Mouse (Mus musculus): Measurements from ENCODE around the gene Lekr1. TPM values are rescaled to one million over a fixed set of nuclear protein-coding genes. Genes with fewer than 3 reads are reported as not detected.

Lekr1 gene
- polyA plus RNA-seq, 1 experiment: 0.32 TPM

GRCm38 (mm10) chr3:65855521-65855920 is 189.5 kb downstream of the Lekr1 start:
- H3K27ac ChIP-seq (ENCODE audit: insufficient read depth, low read depth, low read length): no peak overlapping the region
- H3K4me1 ChIP-seq (ENCODE audit: control insufficient read depth, insufficient read depth, insufficient read length, low read length): peaks cover 2% of the 10 kb centered on the region; the same call in 1 of the 2 replicates
- no peak overlapping the region for H3K4me3 ChIP-seq (ENCODE audit: low read depth, low read length)
- no peaks in the 10 kb centered on the region for H3K27me3 ChIP-seq (ENCODE audit: control insufficient read depth, insufficient read depth, low read length)
- 91% methylated on average over 5 of the region's 5 CpGs for WGBS
- TF ChIP-seq POLR2A (IDR thresholded peaks at IDR 0.05; ENCODE audit: low read depth, low read length) (no peak), CTCF (IDR thresholded peaks at IDR 0.05; ENCODE audit: extremely low read depth, insufficient read length, insufficient replicate concordance, low read depth, low read length) (no peak)
- no peaks in the 10 kb centered on the region for H3K36me3 ChIP-seq (ENCODE audit: control insufficient read depth, insufficient read depth, low read length)

- TF ChIP-seq CTCF (IDR thresholded peaks at IDR 0.05; ENCODE audit: extremely low read depth, insufficient read length, insufficient replicate concordance, low read depth, low read length) (no peak), POLR2A (IDR thresholded peaks at IDR 0.05; ENCODE audit: low read depth, low read length) (no peak)
- Histone ChIP-seq H3K27ac (ENCODE audit: insufficient read depth, low read depth, low read length) (no peak overlapping the region), H3K4me1 (ENCODE audit: control insufficient read depth, insufficient read depth, insufficient read length, low read length) (peaks cover 2% of the 10 kb centered on the region; the same call in 1 of the 2 replicates), H3K27me3 (ENCODE audit: control insufficient read depth, insufficient read depth, low read length) (no peaks in the 10 kb centered on the region), H3K4me3 (ENCODE audit: low read depth, low read length) (no peak overlapping the region), H3K36me3 (ENCODE audit: control insufficient read depth, insufficient read depth, low read length) (no peaks in the 10 kb centered on the region)
- WGBS: 33% methylated on average over 11 of the region's 11 CpGs
Measured at GRCm38 (mm10) chr3:65858118-65858517, 192.1 kb downstream of the Lekr1 start.

- Histone ChIP-seq H3K4me3 (ENCODE audit: low read depth, low read length) (no peak overlapping the region), H3K4me1 (ENCODE audit: control insufficient read depth, insufficient read depth, insufficient read length, low read length) (peaks cover 2% of the 10 kb centered on the region; the same call in 1 of the 2 replicates), H3K36me3 (ENCODE audit: control insufficient read depth, insufficient read depth, low read length) (no peaks in the 10 kb centered on the region), H3K27me3 (ENCODE audit: control insufficient read depth, insufficient read depth, low read length) (no peaks in the 10 kb centered on the region), H3K27ac (ENCODE audit: insufficient read depth, low read depth, low read length) (no peak overlapping the region)
- WGBS: 46% methylated on average over 13 of the region's 13 CpGs
- no peak for TF ChIP-seq POLR2A (IDR thresholded peaks at IDR 0.05; ENCODE audit: low read depth, low read length)
- TF ChIP-seq CTCF (IDR thresholded peaks at IDR 0.05; ENCODE audit: extremely low read depth, insufficient read length, insufficient replicate concordance, low read depth, low read length): no peak
Measured at GRCm38 (mm10) chr3:65858741-65859348, 192.8 kb downstream of the Lekr1 start.

GRCm38 (mm10) chr3:65859750-65860149 is 193.7 kb downstream of the Lekr1 start:
- Histone ChIP-seq H3K4me3 (ENCODE audit: low read depth, low read length) (no peak overlapping the region), H3K27me3 (ENCODE audit: control insufficient read depth, insufficient read depth, low read length) (no peaks in the 10 kb centered on the region), H3K27ac (ENCODE audit: insufficient read depth, low read depth, low read length) (no peak overlapping the region), H3K4me1 (ENCODE audit: control insufficient read depth, insufficient read depth, insufficient read length, low read length) (peaks cover 2% of the 10 kb centered on the region), H3K36me3 (ENCODE audit: control insufficient read depth, insufficient read depth, low read length) (no peaks in the 10 kb centered on the region)
- WGBS: 82% methylated on average over 6 of the region's 6 CpGs
- TF ChIP-seq POLR2A (IDR thresholded peaks at IDR 0.05; ENCODE audit: low read depth, low read length) (no peak), CTCF (IDR thresholded peaks at IDR 0.05; ENCODE audit: extremely low read depth, insufficient read length, insufficient replicate concordance, low read depth, low read length) (no peak)

- TF ChIP-seq CTCF (IDR thresholded peaks at IDR 0.05; ENCODE audit: extremely low read depth, insufficient read length, insufficient replicate concordance, low read depth, low read length) (no peak), POLR2A (IDR thresholded peaks at IDR 0.05; ENCODE audit: low read depth, low read length) (no peak)
- no peak overlapping the region for H3K4me3 ChIP-seq (ENCODE audit: low read depth, low read length)
- 62% methylated on average over 4 of the region's 4 CpGs for WGBS
- H3K4me1 ChIP-seq (ENCODE audit: control insufficient read depth, insufficient read depth, insufficient read length, low read length): peaks cover 2% of the 10 kb centered on the region
- peak overlapping the region; percentile 31; the same call in 1 of the 2 replicates for H3K27ac ChIP-seq (ENCODE audit: insufficient read depth, low read depth, low read length)
- H3K27me3 ChIP-seq (ENCODE audit: control insufficient read depth, insufficient read depth, low read length): no peaks in the 10 kb centered on the region
- no peaks in the 10 kb centered on the region for H3K36me3 ChIP-seq (ENCODE audit: control insufficient read depth, insufficient read depth, low read length)
Measured at GRCm38 (mm10) chr3:65860903-65861302, 194.9 kb downstream of the Lekr1 start.

GRCm38 (mm10) chr3:65861471-65861881 is 195.4 kb downstream of the Lekr1 start:
- 52% methylated on average over 6 of the region's 6 CpGs for WGBS
- H3K27ac ChIP-seq (ENCODE audit: insufficient read depth, low read depth, low read length): 0 out of 2 replicates have a peak overlapping the region, but pooled peaks have one; percentile 31

GRCm38 (mm10) chr3:65863297-65863696 is 197.3 kb downstream of the Lekr1 start:
- Histone ChIP-seq H3K36me3 (ENCODE audit: control insufficient read depth, insufficient read depth, low read length) (no peaks in the 10 kb centered on the region), H3K4me1 (ENCODE audit: control insufficient read depth, insufficient read depth, insufficient read length, low read length) (peaks cover under 1% of the 10 kb centered on the region), H3K27me3 (ENCODE audit: control insufficient read depth, insufficient read depth, low read length) (no peaks in the 10 kb centered on the region), H3K27ac (ENCODE audit: insufficient read depth, low read depth, low read length) (no peak overlapping the region), H3K4me3 (ENCODE audit: low read depth, low read length) (no peak overlapping the region)
- 2% methylated on average over 11 of the region's 11 CpGs for WGBS
- TF ChIP-seq POLR2A (IDR thresholded peaks at IDR 0.05; ENCODE audit: low read depth, low read length) (peak; percentile 23; the same call in 1 of the 2 replicates), CTCF (IDR thresholded peaks at IDR 0.05; ENCODE audit: extremely low read depth, insufficient read length, insufficient replicate concordance, low read depth, low read length) (peak; percentile 94; the same call in 1 of the 2 replicates)

More at GRCm38 (mm10) chr3:65861471-65861881, 195.4 kb downstream of the Lekr1 start:
- no peak for TF ChIP-seq CTCF (IDR thresholded peaks at IDR 0.05; ENCODE audit: extremely low read depth, insufficient read length, insufficient replicate concordance, low read depth, low read length)
- no peak for TF ChIP-seq POLR2A (IDR thresholded peaks at IDR 0.05; ENCODE audit: low read depth, low read length)
- H3K27me3 ChIP-seq (ENCODE audit: control insufficient read depth, insufficient read depth, low read length): no peaks in the 10 kb centered on the region
- no peaks in the 10 kb centered on the region for H3K36me3 ChIP-seq (ENCODE audit: control insufficient read depth, insufficient read depth, low read length)
- H3K4me1 ChIP-seq (ENCODE audit: control insufficient read depth, insufficient read depth, insufficient read length, low read length): peaks cover 2% of the 10 kb centered on the region
- no peak overlapping the region for H3K4me3 ChIP-seq (ENCODE audit: low read depth, low read length)

All from small intestine, adult 2 months (tissue).